Mouse (Mus musculus) hindlimb bud, embryonic 11.5 days (tissue): ENCODE measurements around the gene Gabpb2.
"Not testable (repeated sequence)": the region's sequence is repeated elsewhere in the genome, so short reads cannot be mapped to it uniquely, and the experiment has no call there.

ENCODE experiments used
- DNase-seq: peaks from one replicate; pipeline ENCODE4 v3.0.0-alpha.2; 2012; ENCODE audit warnings: low read depth, low spot score; ENCODE audit errors: extremely low spot score

Gene Gabpb2

GRCm38 (mm10) chr3:95231298-95232221 is 13.8 kb upstream of the Gabpb2 start, which contains the start of gene Mllt11:
Gene Mllt11 (minus strand): TSS chr3:95232171.
- DNase-seq: no peak

GRCm38 (mm10) chr3:95230495-95231297 is 13.0 kb upstream of the Gabpb2 start:
- no peak for DNase-seq

DNA sequence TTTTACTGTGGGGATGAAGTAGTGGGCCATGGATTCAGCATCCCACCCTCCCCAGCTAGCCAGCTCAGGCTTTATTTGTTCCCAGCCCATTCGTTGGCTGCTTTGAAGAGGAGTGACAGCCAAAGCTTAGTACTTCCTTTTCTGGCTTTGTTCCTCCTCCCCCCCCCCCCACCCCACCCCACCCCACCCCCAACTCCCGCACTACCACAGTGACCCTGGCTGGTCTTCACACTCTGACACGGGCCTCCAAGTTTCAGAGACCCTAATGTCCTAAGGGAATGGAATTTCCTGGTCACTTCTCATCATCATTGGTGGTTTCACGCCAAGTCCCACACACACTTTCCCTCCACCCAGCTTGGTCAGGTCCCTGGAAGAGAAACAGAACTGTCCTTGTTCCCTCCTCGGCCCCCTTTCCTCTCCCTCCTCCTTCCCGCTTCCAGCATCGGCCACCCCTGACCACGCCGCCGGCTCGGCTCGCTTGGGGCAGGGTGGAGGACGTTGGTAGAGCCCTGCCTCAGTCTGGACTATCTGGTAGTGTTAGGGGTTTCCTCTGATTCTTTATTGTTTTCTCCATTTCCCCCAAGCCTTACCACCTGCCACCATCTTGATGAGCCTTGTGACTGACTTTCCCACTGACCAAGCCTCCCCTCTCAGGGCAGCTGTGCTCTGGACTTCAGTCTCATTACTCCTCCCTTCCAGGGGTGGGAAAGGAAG is 12.2 kb upstream of the Gabpb2 start:
- DNase-seq: no peak

DNA sequence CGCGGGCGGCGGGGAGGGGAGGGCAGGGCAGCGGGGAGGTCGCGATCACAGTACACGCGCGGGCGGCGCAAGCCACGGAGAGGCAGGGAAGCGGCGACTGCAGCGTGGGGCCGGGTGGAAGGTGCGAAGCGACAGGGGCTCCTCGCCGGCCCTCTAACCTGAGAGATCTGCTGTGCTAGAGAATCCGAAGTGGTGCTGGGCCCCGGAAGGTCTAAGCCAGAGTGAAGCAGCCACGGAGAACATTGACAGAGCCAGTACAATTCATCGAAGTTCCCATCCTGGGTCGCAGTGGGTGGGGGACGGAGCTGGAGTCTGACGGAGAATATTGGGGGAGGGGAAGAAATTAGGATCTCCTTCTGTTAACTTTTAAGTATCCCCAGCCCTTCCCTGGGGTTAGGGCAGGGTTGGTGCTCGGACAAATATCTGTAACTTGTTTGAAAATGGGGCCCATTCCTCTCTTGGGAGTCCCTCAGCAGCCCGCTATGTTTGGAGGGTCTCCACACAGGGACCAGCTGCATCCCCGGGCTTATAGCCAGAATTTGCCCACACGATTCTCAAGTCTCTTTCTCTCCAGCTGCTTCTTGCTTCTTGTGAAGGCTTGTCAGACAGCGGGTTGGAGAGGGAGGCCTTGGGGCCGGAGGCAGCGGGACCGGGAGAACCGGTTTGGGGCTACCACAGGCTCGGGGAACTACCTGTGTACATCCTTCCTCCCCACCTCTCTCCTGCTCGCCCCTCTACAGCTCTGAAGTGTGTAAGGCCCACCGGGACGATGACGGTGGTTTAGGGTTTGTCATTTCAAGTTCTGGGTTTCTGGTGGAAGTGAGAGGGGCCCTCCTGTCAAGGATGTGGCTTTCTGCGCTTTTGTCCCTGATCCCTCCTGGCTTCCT is 11.4 kb upstream of the Gabpb2 start:
- no peak for DNase-seq

DNA sequence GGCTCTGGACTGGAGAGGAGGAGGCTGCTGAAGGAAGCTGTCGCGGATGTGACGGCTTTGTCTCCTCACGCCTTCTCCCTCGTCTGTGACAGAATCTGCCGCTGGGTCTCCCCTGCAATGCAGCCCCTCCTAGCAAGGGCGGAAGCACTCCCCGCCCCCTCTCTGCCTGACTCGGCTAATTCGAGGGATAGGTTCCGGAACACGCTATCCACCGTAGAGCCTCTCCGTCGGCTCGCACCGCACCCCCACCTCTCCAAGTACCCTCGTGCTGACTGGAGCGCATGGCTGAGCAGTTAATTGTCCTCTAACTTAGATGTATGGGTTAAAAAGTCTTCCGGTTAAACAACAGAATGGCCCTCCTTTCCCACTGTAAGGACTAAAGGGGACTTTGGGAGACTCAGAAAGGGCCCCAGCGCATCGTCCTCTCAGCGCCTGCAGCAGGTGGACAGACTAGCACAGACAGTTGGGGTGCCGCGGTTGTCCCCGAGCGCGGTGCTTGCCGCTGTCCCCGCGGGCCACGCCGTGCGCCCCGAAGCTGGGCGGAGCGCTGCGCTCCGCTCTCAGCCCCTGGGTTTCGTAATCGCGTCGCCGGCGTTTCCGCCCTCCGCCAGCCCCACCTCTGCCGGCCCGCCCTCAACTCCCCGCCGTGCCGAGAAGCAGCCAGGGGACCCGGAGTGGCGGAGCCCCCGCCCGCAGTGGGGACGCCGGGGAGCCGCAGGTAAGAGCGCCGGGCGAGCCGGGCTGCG is 10.6 kb upstream of the Gabpb2 start, which contains the start of gene Cdc42se1:
TSS of gene Cdc42se1 (plus strand) at position 585 of the 746 bp plus-strand sequence.
- no peak for DNase-seq

DNA sequence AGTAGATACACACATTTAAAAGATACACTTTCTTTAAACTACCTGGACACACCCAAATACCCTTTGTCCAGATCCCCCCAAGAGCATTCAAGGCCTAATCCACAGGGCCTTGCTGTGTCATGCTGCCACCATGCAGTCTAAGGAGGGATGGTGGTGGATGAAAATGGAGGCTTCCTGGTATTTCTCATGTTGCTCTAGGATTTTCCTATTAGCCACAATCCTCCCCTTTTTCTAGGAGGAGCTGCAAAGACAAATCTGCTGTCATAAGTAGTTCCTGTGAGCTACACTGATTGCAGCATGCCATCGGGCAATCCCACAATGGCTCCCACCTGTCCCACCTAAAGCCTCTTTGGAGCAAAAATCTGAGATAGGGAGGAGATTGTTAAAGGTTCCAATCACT is 9.5 kb upstream of the Gabpb2 start:
- no peak for DNase-seq

- DNase-seq: no peak
Measured at GRCm38 (mm10) chr3:95224295-95224694, 6.6 kb upstream of the Gabpb2 start.

- DNase-seq: no peak
Measured at GRCm38 (mm10) chr3:95223041-95223440, 5.3 kb upstream of the Gabpb2 start.

DNA sequence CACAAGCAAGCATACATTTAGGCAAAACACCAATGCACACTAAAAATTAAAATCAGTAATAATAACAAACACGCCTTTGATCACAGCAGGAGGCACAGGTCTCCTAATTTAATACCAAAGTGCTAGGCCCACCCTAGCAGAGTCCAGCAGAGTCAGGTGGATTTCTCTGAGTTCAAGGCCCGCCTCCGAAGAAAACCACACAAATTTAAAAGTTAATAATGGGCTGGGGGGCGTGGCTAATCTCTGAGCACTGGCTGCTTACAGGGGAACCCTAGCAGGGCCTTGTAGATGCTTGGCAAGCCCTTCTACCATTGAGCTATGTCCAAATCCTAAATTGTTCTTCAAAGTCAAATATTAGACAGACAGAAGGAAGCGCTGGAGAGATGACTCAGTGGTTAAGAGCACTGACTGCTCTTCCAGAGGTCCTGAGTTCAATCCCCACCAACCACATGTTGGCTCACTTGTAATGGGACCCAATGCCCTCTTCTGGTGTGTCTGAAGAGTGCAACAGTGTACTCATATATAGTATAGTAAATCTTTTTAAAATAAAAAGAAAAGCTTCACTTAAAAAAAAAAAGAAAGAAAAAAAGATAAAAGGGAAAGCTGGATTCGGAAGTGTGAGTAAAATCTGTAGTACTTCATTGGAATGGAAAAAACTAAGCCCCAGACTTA is 886 bp upstream of the Gabpb2 start:
- no peak for DNase-seq

DNA sequence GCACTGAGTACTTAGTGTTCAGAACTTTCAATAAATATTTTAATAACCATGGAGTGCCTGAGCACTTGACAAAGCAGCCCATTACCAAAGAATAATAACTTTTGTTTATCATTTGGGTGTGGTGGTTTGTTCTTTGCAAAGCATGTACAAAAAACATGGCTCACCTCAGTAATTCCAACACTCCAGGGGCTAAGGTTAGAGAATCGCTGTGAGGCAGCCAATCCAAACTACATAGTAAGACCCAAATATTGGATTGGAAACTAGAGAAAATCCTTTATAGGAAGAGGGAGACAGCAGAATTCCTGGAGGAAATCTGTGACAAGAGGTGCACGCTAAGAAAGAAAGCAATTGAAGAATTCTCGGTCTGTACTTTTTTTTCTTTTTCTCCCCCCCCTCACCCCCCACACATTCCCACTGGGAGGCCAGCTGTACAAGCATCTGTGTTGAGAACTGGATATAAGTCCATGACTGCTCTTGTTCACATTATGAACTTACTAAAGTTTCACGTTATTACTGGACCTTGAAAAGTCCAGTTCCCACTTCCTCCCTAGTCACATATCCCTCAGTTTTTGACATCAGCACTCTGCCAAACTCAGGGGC is 961 bp downstream of the Gabpb2 start:
- peak; percentile 69 for DNase-seq

DNA sequence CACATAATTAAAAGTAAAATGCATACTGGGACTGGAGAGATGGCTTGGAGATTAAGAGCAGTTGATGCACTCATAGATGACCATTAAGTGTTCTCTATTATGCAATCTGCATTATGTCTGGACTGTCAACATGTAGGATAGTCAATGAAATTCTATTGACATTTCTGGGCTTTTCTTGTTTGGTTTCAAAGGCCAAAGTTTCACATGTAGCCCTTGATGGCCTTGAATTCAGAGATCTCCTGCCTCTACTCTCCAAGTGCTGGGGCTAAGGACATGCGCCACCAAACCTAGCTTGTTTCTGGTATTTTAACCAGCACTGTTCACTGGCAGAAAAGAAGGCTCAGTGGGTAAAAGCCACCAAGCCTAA is 4.1 kb downstream of the Gabpb2 start:
- no peak for DNase-seq

- DNase-seq: not testable (repeated sequence)
Measured at GRCm38 (mm10) chr3:95212889-95213608, 4.7 kb downstream of the Gabpb2 start.

DNA sequence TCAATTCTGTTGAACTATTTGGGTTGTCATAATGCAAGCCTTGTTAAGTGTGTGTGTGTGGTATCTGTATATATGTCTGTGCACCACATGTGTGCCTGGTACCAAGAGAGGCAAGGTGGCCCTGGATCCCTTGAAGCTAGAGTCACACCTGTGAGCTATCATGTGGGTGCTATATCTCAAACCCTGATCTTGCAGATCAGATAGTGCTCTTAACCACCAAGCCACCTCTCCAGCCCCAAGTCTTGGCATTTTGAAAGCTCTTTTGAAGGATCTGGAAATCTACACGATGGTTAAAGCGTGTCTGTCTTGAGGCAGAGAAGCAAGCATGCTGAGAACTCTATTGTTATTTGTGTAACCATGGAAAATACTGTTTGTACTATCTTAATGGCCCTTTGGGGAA is 7.1 kb downstream of the Gabpb2 start:
- DNase-seq: no peak

DNA sequence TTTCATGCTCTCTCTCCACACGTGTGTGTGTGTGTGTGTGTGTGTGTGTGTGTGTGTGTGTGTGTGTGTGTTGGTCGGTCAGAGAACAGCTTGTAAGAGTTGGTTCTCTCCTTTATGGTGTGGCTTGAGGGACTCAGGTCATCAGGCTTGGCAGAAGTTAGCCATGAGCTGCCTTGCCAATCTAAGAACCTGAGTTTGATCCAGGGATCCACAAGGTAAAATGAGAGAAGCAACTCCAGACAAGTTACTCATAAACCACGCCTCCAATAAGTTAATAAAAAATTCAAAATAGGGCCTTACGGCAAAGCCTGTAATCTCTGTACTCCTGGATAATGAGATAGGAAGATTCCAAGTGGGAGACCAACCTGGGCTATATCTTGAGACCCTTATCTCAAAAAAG is 9.4 kb downstream of the Gabpb2 start:
- DNase-seq: no peak

GRCm38 (mm10) chr3:95203880-95204279 is 13.8 kb downstream of the Gabpb2 start:
- DNase-seq: no peak

DNA sequence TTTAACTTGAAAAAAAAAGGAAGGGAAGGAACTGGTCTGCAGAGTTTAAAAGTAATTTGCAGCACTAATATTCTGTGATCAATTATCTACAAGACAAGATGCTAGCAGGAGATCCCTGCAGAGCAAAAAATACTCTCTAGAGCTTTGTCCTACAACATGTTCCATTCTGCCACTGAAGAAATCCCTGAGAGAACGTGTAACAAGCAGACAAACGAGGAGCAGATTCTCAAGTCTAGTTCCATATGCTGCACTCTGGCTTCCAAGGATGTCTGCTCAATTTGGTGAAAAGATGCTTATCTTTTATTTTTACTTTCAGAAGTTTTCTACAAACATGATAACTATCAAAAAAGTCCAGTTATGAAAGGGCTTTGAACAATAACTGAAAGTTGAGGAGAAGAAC is 17.2 kb downstream of the Gabpb2 start:
- DNase-seq: no peak

- DNase-seq: no peak
Measured at GRCm38 (mm10) chr3:95200132-95200531, 17.6 kb downstream of the Gabpb2 start.

DNA sequence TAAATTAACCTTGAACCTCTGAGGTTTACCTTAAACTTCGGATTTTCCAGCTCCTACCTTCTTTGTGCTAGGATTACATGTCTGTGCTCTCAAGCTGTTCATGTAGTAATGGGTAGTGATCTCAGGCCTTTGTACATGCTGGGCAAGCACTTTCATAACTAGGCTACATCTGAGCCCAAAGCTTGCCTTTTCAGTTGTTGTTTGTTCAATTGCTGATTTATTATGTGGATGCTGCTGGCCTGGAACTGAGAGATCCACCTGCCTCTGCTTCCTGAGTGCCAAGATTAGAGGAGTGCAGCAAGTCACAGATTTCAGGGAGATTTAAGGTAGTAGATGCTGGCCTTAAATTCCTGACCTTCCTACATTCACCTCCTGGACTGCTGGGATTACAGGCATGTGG is 18.6 kb downstream of the Gabpb2 start:
- no peak for DNase-seq
